Mouse (Mus musculus) hindbrain, embryonic 11.5 days (tissue): ENCODE results near the gene Ankrd27. TPM values are rescaled to one million over a fixed set of nuclear protein-coding genes. Genes with fewer than 3 reads are reported as not detected.

ENCODE experiments used
- ATAC-seq: fragments of 200-750 bp; cut with Nextera tagmentation; 2 replicates; pipeline ENCODE4 v1.8.0; 2017; ENCODE audit warnings: mild to moderate bottlenecking, moderate TSS enrichment, moderate library complexity; ENCODE audit not compliant: low FRiP score
- DNase-seq: peaks from one replicate; pipeline ENCODE4 v3.0.0-alpha.2; 2015; ENCODE audit warnings: low spot score
- H3K27ac ChIP-seq: fragments of 300-500 bp; sonication (generic); 2 replicates; pipeline ENCODE4 v1.5.1; 2014; ENCODE audit warnings: mild to moderate bottlenecking, low read depth, low read length
- H3K27me3 ChIP-seq: fragments of 300-500 bp; sonication (generic); 2 replicates; pipeline ENCODE4 v1.6.1; 2014; ENCODE audit warnings: mild to moderate bottlenecking, low read length, moderate library complexity, mixed read lengths; ENCODE audit not compliant: control insufficient read depth, insufficient read depth
- H3K36me3 ChIP-seq: fragments of 300-500 bp; sonication (generic); 2 replicates; pipeline ENCODE4 v1.6.1; 2014; ENCODE audit warnings: mild to moderate bottlenecking, low read length, moderate library complexity, mixed read lengths; ENCODE audit not compliant: control insufficient read depth, insufficient read depth
- H3K4me1 ChIP-seq: fragments of 300-500 bp; sonication (generic); replicated peaks from 2 replicates; pipeline ENCODE4 v1.6.1; 2014; ENCODE audit warnings: low read length, mixed read lengths; ENCODE audit not compliant: control insufficient read depth, insufficient read depth
- H3K4me2 ChIP-seq: fragments of 300-500 bp; sonication (generic); replicated peaks from 2 replicates; pipeline ENCODE4 v1.6.1; 2014; ENCODE audit warnings: mild to moderate bottlenecking, low read depth, low read length
- H3K4me3 ChIP-seq: fragments of 300-500 bp; sonication (generic); 2 replicates; pipeline ENCODE4 v1.5.1; 2014; ENCODE audit warnings: low read depth, low read length
- H3K9ac ChIP-seq: fragments of 300-500 bp; sonication (generic); 2 replicates; pipeline ENCODE4 v1.6.1; 2014; ENCODE audit warnings: low read depth, low read length
- H3K9me3 ChIP-seq: fragments of 300-500 bp; sonication (generic); 2 replicates; pipeline ENCODE4 v1.6.1; 2016; ENCODE audit warnings: low read length; ENCODE audit not compliant: control insufficient read depth
- WGBS: fragments of 180-500 bp; shearing (Covaris S2); extraction: QIAGEN DNeasy Blood & Tissue Kit; methylation state at CpG from one replicate; pipeline ENCODE4 v1.1.7; 2014; 5-methylcytosine and 5-hydroxymethylcytosine counted together
- polyA plus RNA-seq: library from polyadenylated mRNA; unstranded; fragments of >200 nt; fragmentation: Nextera tagmentation; extraction: Ambion mirVana; gene quantifications from 2 replicates; pipeline ENCODE4 v1.2.1, GENCODE M21; 2014

Ankrd27 gene
- polyA plus RNA-seq, 1 experiment from 2014 or later = 24.3 TPM

GRCm38 (mm10) chr7:35659173-35659572 is 73.1 kb downstream of the Ankrd27 start:
- ATAC-seq (no peak), DNase-seq (peak; percentile 54)
- Histone ChIP-seq H3K4me1 (peaks cover 4% of the 10 kb centered on the region; the same call in 1 of the 2 replicates), H3K27me3 (no peaks in the 10 kb centered on the region), H3K9me3 (no peaks in the 10 kb centered on the region), H3K36me3 (no peaks in the 10 kb centered on the region), H3K4me2 (no peak overlapping the region), H3K9ac (no peak overlapping the region), H3K27ac (no peak overlapping the region), H3K4me3 (no peak overlapping the region)
- WGBS = 61% methylated on average over 3 of the region's 3 CpGs

GRCm38 (mm10) chr7:35663790-35664376 is 77.8 kb downstream of the Ankrd27 start:
- no peaks in the 10 kb centered on the region for H3K9me3 ChIP-seq
- DNase-seq = peak; percentile 32
- H3K27ac ChIP-seq = no peak overlapping the region
- no peak overlapping the region for H3K9ac ChIP-seq
- no peak overlapping the region for H3K4me2 ChIP-seq
- 50% methylated on average over 16 of the region's 16 CpGs for WGBS
- ATAC-seq = peak; percentile 39; the same call in 1 of the 2 replicates
- peaks cover 4% of the 10 kb centered on the region; the same call in 1 of the 2 replicates for H3K4me1 ChIP-seq
- no peaks in the 10 kb centered on the region for H3K27me3 ChIP-seq
- no peak overlapping the region for H3K4me3 ChIP-seq
- H3K36me3 ChIP-seq = no peaks in the 10 kb centered on the region

DNA sequence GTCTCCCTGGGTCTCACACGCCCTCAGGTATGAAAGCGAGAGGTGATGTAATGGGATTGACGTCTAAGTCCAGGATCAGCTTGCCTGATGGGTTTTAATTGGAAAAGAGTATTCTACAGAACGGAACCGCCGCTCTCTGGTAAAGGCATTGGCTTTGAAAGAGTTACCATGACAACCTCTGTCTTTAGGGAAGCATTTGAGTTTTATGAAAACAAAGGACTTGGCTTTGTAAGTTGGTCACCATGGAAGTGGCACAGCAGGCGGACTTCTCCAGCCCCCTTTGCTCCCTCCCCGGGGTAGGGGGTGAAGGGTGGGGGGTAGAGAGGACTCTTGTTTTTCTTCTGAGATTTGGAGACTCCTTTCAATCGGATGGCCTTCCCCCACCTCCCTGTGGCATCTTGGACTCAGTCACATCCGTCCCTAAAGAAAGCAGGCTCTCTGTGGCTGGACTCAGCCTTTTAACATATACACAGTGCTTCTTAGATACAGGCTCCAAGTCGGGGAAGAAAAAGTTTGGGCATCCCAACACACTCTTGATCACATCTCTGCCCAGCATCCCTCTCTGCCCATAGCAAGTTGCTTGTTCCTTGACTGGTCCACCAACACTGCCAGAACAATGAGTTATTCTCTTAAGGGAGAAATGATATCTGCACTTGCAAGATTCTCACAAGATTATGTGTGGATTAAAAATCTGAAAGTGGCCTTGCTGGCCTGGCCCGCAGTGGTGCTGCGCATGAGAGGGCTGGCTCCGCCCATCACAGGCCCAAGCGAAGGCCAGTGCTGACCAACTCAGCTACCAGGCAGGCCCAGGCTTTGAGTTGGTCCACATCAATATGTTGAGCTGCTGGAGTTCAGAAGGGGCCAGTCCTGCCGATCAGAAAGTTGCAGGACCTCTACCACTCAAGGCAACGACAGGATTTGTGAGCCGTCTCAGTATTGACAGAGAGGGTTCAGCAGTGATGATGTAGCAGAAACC is 82.3 kb downstream of the Ankrd27 start:
- no peak overlapping the region for H3K4me3 ChIP-seq
- WGBS = 31% methylated on average over 18 of the region's 18 CpGs
- ATAC-seq = peak; percentile 85
- H3K27ac ChIP-seq = peak overlapping the region; percentile 73
- H3K9me3 ChIP-seq = no peaks in the 10 kb centered on the region
- peak; percentile 74 for DNase-seq
- H3K4me1 ChIP-seq = peaks cover 4% of the 10 kb centered on the region; the same call in 1 of the 2 replicates
- H3K4me2 ChIP-seq = no peak overlapping the region
- no peak overlapping the region for H3K9ac ChIP-seq
- H3K36me3 ChIP-seq = no peaks in the 10 kb centered on the region
- H3K27me3 ChIP-seq = no peaks in the 10 kb centered on the region

DNA sequence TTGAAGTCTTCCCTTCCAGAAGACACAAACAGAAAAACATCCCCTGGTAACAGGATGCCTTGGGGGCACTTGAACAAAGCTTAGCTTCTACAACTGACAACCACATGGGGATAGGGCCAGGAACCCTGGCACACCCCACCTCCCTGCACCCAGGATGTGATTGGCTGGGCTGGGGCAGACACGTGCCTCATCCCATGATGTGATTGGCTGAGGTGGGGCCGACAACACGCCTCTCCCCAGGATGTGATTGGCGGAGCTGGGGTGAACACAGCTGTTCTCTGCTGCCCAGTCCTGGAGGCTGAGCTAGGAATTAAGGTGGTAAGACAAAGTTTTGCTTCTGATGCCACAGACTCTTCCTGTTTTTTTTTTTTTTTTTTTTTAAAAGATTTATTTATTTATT is 92.9 kb downstream of the Ankrd27 start:
- 82% methylated on average over 4 of the region's 4 CpGs for WGBS
- Histone ChIP-seq H3K9ac (no peak overlapping the region), H3K9me3 (no peaks in the 10 kb centered on the region), H3K4me2 (no peak overlapping the region), H3K27me3 (no peaks in the 10 kb centered on the region), H3K36me3 (no peaks in the 10 kb centered on the region), H3K4me3 (no peak overlapping the region), H3K4me1 (no peaks in the 10 kb centered on the region), H3K27ac (no peak overlapping the region)
- no peak for DNase-seq
- ATAC-seq = no peak

GRCm38 (mm10) chr7:35681559-35681958 is 95.5 kb downstream of the Ankrd27 start:
- Histone ChIP-seq H3K27ac (no peak overlapping the region), H3K36me3 (no peaks in the 10 kb centered on the region), H3K4me1 (no peaks in the 10 kb centered on the region), H3K4me3 (no peak overlapping the region), H3K9me3 (no peaks in the 10 kb centered on the region), H3K4me2 (no peak overlapping the region), H3K27me3 (no peaks in the 10 kb centered on the region), H3K9ac (no peak overlapping the region)
- DNase-seq (no peak), ATAC-seq (no peak)
- 74% methylated on average over 3 of the region's 3 CpGs for WGBS

GRCm38 (mm10) chr7:35683409-35684122 is 97.5 kb downstream of the Ankrd27 start:
- H3K36me3 ChIP-seq = no peaks in the 10 kb centered on the region
- H3K4me3 ChIP-seq = no peak overlapping the region
- no peaks in the 10 kb centered on the region for H3K9me3 ChIP-seq
- no peak overlapping the region for H3K4me2 ChIP-seq
- no peak for ATAC-seq
- no peaks in the 10 kb centered on the region for H3K27me3 ChIP-seq
- H3K9ac ChIP-seq = no peak overlapping the region
- DNase-seq = no peak
- 80% methylated on average over 6 of the region's 6 CpGs for WGBS
- peaks cover 2% of the 10 kb centered on the region; the same call in 1 of the 2 replicates for H3K4me1 ChIP-seq
- H3K27ac ChIP-seq = no peak overlapping the region

- H3K9me3 ChIP-seq = no peaks in the 10 kb centered on the region
- no peaks in the 10 kb centered on the region for H3K27me3 ChIP-seq
- WGBS = 71% methylated on average over 11 of the region's 11 CpGs
- no peak overlapping the region for H3K9ac ChIP-seq
- DNase-seq (no peak), ATAC-seq (no peak)
- no peak overlapping the region for H3K27ac ChIP-seq
- H3K4me2 ChIP-seq = no peak overlapping the region
- H3K4me1 ChIP-seq = peaks cover 2% of the 10 kb centered on the region; the same call in 1 of the 2 replicates
- no peak overlapping the region for H3K4me3 ChIP-seq
- no peaks in the 10 kb centered on the region for H3K36me3 ChIP-seq
These were observed 100.2 kb downstream of the Ankrd27 start for GRCm38 (mm10) chr7:35686216-35686615.

GRCm38 (mm10) chr7:35686756-35687155 is 100.7 kb downstream of the Ankrd27 start:
- 29% methylated on average over 13 of the region's 13 CpGs for WGBS
- Histone ChIP-seq H3K27me3 (no peaks in the 10 kb centered on the region), H3K36me3 (no peaks in the 10 kb centered on the region), H3K4me2 (0 out of 2 replicates have a peak overlapping the region, but pooled peaks have one; percentile 7), H3K4me1 (peaks cover 2% of the 10 kb centered on the region; the same call in 1 of the 2 replicates), H3K4me3 (no peak overlapping the region), H3K9me3 (no peaks in the 10 kb centered on the region), H3K9ac (no peak overlapping the region), H3K27ac (no peak overlapping the region)
- ATAC-seq (no peak), DNase-seq (peak; percentile 81)
